Mouse (Mus musculus) gastrocnemius, postnatal 25 days (tissue): ENCODE results near the gene Fam92b. TPM values are rescaled to one million over a fixed set of nuclear protein-coding genes. Genes with fewer than 3 reads are reported as not detected.

Experiments
- DNase-seq: peaks from one replicate; pipeline ENCODE4 v3.0.0; 2022
- total RNA-seq, 2 experiments: library from RNA; stranded (reverse); gene quantifications; 1 replicate in 1 of 2; 2 replicates in 1 of 2; pipeline ENCODE4 v1.2.3; 2021

Fam92b gene
- total RNA-seq, 2 experiments from 2014 or later, result not detected

DNA sequence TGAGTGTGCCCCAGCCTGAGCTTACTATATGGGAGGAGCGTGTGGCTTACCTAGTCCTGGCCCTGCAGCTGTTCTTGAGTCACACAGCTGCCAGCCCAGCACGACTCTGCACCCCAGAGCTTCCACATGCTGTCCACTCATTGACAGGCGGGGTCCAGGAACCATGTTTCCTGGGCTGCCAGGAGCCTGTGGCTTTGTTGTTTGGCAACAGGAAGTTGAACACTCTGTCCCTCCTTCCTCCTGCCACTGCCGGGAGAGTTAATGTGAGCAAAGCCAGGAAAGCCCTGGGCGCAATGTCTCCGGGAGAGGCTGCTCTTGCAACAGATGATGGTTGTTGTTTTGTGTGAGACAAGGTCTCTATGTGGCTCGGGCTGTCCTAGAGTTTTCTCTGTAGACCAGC is 24.6 kb downstream of the Fam92b start:
- no peak for DNase-seq

DNA sequence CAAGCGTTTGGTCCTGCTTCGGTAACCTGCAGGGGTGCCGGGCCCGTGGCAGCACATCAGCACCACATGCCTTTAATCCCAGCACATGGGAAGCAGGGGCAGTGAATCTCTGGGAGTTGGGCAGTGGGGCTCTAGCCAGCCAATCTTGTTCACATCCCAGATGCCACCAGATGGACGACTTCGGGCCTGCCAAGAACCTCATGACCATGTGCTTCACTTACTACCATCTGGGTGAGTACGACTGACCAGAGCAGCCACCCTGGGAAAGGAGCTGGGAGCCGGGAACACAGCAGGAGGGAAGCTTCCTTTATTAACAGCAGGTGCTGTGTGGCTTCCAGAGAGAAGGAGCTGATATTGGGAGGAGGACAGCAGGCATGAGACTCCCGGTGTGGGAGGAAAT is 26.1 kb downstream of the Fam92b start:
- DNase-seq, result no peak

DNA sequence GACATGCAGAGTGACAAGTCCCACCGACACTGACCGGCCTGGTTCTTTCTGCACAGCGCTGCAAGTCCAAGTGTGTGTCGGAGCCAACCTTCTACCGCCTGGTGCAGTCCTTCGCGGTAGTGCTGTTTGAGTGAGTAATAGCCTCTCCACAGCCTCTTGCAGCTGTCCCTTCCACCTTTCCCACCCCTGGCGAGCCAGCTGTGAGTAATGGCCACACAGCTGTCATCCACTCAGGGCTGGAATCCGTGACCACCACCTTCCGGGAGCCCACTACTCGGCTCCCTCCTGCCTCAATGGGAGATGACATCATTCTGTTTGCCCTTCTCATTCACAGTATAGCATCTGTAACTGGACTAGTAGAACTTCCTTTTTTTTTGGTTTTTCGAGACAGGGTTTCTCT is 27.2 kb downstream of the Fam92b start:
- DNase-seq, result no peak

GRCm38 (mm10) chr8:120146051-120146450 is 31.2 kb downstream of the Fam92b start:
- no peak for DNase-seq

DNA sequence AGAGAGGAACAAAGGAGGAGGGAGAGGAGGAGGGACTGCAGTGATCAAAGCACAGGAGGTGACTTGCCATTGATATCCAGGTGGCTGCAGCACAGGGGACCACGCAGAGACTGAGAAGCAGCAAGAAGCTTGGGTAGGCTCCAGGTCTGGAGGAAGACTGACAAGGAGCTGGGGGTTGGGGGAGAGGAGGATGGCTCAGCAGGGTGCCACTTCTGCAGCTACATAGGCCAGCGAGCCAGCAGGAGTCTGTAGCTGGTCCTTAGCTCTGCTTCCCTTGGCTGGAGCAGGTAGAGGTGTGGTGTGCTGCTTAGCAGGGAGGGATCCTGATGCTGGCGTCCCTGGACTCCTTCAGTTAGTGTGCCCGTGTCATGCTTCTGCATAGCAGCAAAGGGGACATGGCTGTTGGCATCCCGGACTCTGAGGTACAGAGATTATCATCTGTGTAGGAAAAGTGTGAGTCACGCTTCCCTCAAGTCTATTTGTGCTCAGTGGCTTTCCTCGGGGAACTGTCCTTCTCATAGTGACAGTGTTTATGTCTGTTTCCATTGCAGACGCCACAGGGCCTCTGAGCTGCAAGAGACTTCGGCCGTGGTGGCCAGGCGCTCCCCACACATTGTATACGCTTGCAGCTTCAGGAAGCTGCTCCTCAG is 32.5 kb downstream of the Fam92b start:
- no peak for DNase-seq

DNA sequence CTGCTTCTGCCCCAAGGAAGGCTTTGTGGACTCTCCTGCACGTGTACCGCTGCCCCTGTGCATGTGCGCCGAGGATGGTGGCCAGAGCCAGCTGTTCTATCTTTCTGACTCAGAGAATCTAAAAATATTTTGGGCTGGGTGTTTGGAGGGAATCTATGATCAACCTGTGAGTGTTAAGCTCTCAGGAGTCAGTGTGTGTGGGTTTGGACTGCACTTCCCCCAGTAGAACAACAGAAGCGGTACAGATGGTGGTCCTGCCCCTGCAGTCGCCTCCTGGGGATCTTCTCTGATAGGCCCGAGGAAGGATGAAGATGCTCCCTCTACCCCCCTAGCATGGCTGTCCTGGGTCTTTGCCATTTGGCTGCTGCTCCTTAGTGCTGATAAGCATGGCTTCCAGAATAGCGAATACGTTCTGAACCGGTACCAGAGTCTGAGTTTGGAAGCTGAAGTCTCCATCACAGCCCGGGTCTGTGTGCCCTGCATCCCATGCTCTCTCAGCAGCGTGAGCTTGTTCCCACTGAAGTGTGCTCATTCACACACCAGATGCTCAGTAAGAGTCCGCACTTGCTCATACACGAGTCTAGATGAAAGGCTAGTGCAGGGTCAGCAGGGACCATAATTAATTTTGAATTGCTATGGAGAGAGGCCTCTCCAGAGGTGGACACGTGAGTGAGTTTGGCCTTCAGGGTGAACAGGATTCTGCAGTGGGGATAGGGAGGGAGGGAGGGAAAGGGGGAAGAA is 33.2 kb downstream of the Fam92b start:
- no peak for DNase-seq

DNA sequence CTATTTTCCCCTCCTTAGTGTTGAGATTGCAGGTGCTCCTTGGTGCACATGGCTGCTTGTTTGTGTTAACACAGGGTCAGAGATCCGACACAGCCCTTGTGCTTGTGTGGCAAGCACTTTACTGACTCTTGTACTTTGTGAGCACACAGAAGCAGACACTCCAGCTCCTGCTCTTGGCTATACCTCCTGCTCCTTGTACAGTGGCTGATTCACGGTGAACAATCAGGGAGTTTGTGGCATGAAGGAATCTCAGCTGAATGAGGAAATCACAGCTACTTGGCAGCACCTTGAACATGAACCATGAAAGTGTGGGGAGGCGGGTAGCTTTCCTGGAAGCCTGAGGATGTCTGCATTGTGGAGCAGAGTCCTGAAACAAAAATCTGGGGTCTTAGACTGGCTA is 36.5 kb downstream of the Fam92b start:
- no peak for DNase-seq

DNA sequence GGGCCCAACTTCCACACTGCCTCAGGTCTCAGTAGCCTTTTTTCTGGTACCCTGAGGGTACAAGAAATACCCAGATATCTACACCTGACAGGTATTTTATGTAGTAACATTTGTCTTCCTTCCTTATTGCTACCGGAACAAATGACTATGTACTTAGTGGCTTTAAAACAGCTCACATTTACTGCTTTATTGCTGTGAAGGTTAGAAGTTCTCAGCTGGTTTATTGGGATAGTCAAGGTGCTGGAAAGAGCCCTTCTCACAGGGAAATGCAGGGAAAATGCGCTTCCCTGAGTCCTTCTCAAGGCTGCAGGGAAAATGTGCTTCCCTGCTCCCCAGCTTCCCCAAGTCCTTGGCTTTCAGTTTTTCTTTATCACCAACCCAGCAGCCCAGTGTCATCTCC is 38.3 kb downstream of the Fam92b start:
- DNase-seq, result no peak

GRCm38 (mm10) chr8:120136618-120137017 is 40.6 kb downstream of the Fam92b start:
- peak; percentile 61 for DNase-seq

- DNase-seq, result no peak
Observed at GRCm38 (mm10) chr8:120135687-120136086, 41.6 kb downstream of the Fam92b start.

DNA sequence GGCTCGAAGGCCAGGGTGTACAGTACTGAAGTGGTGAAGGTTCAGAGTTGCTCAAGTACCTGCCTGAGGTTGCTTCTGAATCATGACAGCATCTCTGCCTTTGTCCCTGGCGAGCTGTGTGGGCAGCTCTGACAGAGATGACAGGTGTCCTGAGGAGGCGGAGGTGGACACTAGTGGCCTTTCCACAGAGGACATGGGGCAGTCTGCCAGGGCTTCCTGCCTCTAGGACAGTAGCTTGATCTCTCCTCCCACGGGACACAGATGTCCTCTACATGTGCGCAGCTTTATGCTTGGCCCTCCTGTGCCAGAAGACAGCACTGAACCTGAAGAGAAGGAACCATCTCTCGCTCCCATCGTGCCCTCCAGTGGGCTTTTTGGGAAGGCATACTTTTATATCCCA is 44.1 kb downstream of the Fam92b start:
- DNase-seq, result no peak

DNA sequence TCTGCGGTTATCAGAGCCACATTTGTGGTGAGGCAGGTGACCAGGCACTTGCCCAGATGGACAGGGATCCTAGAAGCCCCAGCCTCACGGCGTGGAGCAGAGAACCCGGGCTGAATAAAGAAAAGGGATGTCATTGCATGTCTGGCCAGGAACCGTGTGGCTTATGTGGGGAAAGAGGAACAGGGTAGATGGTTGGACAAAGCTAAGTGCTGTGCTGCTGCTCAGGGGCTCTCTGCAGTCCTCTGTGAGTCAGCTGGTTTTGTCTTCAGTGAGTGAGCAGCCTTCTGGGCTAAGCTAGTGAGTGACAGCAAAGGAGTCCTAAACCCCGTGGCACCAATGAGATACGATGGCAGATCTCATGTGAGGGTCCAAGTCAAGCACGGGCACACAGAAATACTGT is 46.1 kb downstream of the Fam92b start:
- no peak for DNase-seq

DNA sequence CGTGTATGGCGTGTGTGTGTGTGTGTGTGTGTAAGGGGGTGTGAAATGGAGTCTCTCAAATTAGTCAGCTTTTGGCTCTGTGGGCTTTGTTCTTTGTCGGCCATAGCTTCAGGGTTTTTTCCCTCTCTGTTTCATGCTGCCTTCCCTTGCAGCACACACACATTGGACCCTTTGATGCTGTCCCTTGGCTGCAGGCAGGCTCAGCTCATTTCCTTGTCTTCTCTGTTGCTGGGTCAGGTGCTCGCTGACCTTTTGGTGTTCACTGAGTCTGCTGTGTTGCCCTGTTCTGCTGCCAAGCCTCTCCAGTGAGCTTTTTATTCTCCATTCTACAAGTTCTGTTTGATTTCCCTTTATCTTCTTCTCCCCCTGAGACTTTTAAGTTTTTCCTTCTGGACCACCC is 47.7 kb downstream of the Fam92b start:
- no peak for DNase-seq

GRCm38 (mm10) chr8:120126357-120127161 is 50.7 kb downstream of the Fam92b start:
- DNase-seq, result no peak

GRCm38 (mm10) chr8:120124836-120125389 is 52.4 kb downstream of the Fam92b start:
- DNase-seq, result no peak

DNA sequence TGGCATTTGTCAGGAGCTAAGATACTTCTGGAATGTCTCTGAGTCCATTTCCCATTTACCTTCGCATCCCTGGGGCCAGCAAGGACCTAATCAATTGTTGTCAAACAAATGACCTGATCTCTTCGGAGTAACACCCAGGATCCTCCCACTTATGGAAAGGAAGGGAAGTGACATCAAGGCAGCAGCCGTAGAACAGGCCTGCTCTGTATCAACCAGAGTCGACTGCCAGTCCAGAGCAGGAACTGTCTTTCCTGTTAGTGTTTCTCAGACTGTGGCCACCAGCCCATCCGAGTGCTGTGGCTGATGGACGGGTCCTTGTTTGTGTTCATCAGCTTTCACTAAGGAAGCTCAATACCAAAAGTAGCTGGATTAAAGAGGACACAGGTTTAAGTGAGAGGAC is 53.0 kb downstream of the Fam92b start:
- DNase-seq, result no peak

DNA sequence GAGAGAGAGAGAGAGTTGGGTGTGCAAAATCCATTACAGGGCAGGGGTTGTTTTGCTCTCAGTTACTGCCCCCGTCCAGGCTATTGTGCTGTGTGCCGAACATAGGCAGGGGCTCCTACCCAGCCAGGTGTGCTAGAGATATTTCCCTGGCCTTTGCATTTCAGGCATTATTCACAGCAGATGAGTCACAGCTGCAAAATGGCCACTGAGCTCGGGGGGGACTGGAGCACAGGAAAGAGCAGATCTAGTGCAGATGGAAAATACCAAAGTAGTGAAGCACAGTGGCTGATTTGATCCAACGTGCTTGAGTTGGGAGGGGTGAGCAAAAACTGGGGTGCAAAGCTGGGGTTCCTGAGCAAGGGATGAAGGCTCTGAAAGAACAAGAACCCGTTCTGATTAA is 56.3 kb downstream of the Fam92b start:
- no peak for DNase-seq

GRCm38 (mm10) chr8:120119931-120120330 is 57.3 kb downstream of the Fam92b start:
- DNase-seq, result no peak

DNA sequence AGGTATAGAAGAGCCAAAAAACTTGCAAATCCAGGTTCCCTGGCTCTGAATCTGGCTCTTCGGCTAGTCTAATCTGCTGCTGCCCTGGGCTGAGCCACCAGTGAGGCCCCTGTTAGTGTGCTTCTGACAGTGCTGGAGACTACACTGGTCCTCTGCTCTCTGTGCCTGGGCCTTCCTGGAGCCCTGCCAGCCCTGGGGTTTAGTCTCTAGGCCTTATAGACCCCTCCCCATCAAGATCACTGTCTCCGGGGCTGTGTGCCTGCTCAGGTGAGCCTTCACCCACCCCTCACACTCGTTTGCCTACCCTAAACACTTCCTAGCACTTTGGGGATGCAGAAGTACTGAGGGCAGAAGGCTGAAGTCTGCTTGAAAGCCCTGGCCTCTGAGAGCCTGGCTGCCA is 57.8 kb downstream of the Fam92b start:
- no peak for DNase-seq

DNA sequence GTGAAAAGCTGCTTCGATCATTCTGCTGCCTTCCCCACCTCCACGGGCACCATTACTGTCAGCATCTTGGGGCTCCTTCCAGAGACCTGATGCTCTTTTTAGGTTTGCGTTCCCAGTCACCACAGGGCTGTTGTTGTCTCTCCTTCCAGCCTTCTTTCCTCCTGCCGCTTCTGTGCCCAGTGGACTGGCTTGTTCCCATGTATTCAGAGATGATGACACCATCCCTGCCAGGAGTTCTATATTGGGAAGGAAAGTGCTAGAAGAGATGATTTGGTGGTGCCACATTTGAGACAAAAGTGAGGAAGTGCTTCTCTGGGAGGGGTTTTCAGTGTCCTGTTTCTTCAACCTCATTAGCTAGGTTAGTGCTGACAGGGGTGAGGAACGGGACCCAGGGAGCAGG is 58.4 kb downstream of the Fam92b start:
- no peak for DNase-seq

DNA sequence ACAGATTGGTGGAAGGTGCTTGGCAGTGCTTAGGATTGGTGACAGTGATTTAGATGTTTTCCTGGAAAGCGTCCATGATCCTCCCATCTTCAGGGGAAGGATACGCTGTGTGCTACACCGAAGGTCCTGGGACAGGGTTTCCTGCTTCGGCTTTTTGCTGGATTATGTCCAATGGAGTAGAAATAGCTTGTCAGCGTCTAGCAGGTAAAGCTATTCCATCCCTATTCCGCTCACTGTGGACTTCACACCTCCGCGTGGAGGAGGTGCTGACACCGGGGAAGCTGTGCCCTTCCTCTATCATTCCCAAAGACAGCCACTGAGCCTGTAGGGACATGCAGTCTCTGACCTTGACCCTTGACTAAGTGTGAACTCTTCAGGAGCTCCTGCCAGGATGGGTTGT is 59.1 kb downstream of the Fam92b start:
- no peak for DNase-seq

- no peak for DNase-seq
Observed at GRCm38 (mm10) chr8:120116600-120116999, 60.7 kb downstream of the Fam92b start.
